Mouse (Mus musculus): Measurements from ENCODE around the gene Uba3.

Gene Uba3

GRCm38 (mm10) chr6:97210191-97210961 is 4.9 kb upstream of the Uba3 start, which contains the start of gene Arl6ip5:
Arl6ip5 (plus strand) TSS chr6:97210689.
- DNase-seq (ENCODE audit: low spot score) = peak; percentile 88

GRCm38 (mm10) chr6:97209751-97210150 is 4.3 kb upstream of the Uba3 start:
- DNase-seq (ENCODE audit: low spot score) = no peak

GRCm38 (mm10) chr6:97209201-97209600 is 3.8 kb upstream of the Uba3 start:
- DNase-seq (ENCODE audit: low spot score) = no peak

GRCm38 (mm10) chr6:97208406-97208805 is 3.0 kb upstream of the Uba3 start:
- no peak for DNase-seq (ENCODE audit: low spot score)

- DNase-seq (ENCODE audit: low spot score) = no peak
Observed at GRCm38 (mm10) chr6:97207085-97207484, 1.6 kb upstream of the Uba3 start.

GRCm38 (mm10) chr6:97204952-97205351 is 495 bp downstream of the Uba3 start:
- DNase-seq (ENCODE audit: low spot score) = no peak

- DNase-seq (ENCODE audit: low spot score) = no peak
Observed at GRCm38 (mm10) chr6:97204252-97204869, 1.1 kb downstream of the Uba3 start.

- DNase-seq (ENCODE audit: low spot score) = no peak
Observed at GRCm38 (mm10) chr6:97202477-97202876, 3.0 kb downstream of the Uba3 start.

- DNase-seq (ENCODE audit: low spot score) = no peak
Observed at GRCm38 (mm10) chr6:97200437-97200836, 5.0 kb downstream of the Uba3 start.

GRCm38 (mm10) chr6:97179367-97179828 is 26.0 kb downstream of the Uba3 start:
- no peak for DNase-seq (ENCODE audit: low spot score)

- DNase-seq (ENCODE audit: low spot score) = peak; percentile 96
Observed at GRCm38 (mm10) chr6:97178491-97179366, 26.7 kb downstream of the Uba3 start, which contains the start of gene Tmf1. Tmf1 (minus strand) TSS chr6:97179122.

GRCm38 (mm10) chr6:97175716-97176115 is 29.7 kb downstream of the Uba3 start:
- no peak for DNase-seq (ENCODE audit: low spot score)

- DNase-seq (ENCODE audit: low spot score) = no peak
Observed at GRCm38 (mm10) chr6:97150156-97150555, 55.3 kb downstream of the Uba3 start.

GRCm38 (mm10) chr6:97149721-97150120 is 55.7 kb downstream of the Uba3 start:
- DNase-seq (ENCODE audit: low spot score) = no peak

- peak; percentile 80 for DNase-seq (ENCODE audit: low spot score)
Observed at GRCm38 (mm10) chr6:97148383-97149251, 56.8 kb downstream of the Uba3 start, which contains the start of gene Eogt. Eogt (minus strand) TSS chr6:97149182.

GRCm38 (mm10) chr6:97147755-97148382 is 57.6 kb downstream of the Uba3 start:
- peak; percentile 44 for DNase-seq (ENCODE audit: low spot score)

- peak; percentile 79 for DNase-seq (ENCODE audit: low spot score)
Observed at GRCm38 (mm10) chr6:97145156-97145555, 60.3 kb downstream of the Uba3 start.

GRCm38 (mm10) chr6:97144359-97144758 is 61.1 kb downstream of the Uba3 start:
- DNase-seq (ENCODE audit: low spot score) = no peak

- DNase-seq (ENCODE audit: low spot score) = no peak
Observed at GRCm38 (mm10) chr6:97142611-97143010, 62.8 kb downstream of the Uba3 start.

GRCm38 (mm10) chr6:97141811-97142210 is 63.6 kb downstream of the Uba3 start:
- no peak for DNase-seq (ENCODE audit: low spot score)

Data from urinary bladder, postnatal 14 days (tissue).